8 mouse cellular contexts compared by ENCODE assay signal in genomic region chr8:79638001-79638706, GRCm38 (mm10). TPM values are rescaled to one million over a fixed set of nuclear protein-coding genes. Genes with fewer than 3 reads are reported as not detected.
DNase-seq lines count a peak whose midpoint lies in the region; ATAC-seq and TF ChIP-seq lines count a peak whose summit lies in the region.

No protein-coding gene starts in this region.

- 4% methylated on average over 11 of the region's 11 CpGs for WGBS in heart, adult 2 months
- 15% methylated on average over 11 of the region's 11 CpGs for WGBS in midbrain, embryonic 12.5 days

- ATAC-seq in midbrain, embryonic 12.5 days (ENCODE audit: low FRiP score, low read depth): no peak

- intact Hi-C loops in heart, adult 2 months (cut with DNase I): loop anchor here (2.0 to 5.0 kb wide), 2 partner anchors 51 to 73 kb away; partner anchors contain the start of genes Abce1 and Anapc10

- peak overlapping the region; percentile 95 for H3K4me3 ChIP-seq in heart, adult 2 months
- peak overlapping the region; percentile 94 for H3K4me3 ChIP-seq in midbrain, embryonic 12.5 days

- H3K36me3 ChIP-seq in heart, adult 2 months (ENCODE audit: control insufficient read depth, insufficient read depth, low read length): peaks cover 14% of the 10 kb centered on the region
- no peaks in the 10 kb centered on the region for H3K36me3 ChIP-seq in midbrain, embryonic 12.5 days

- H3K27me3 ChIP-seq in heart, adult 2 months (ENCODE audit: control insufficient read depth, insufficient read depth, low read length): no peaks in the 10 kb centered on the region
- no peaks in the 10 kb centered on the region; the same call in 1 of the 2 replicates for H3K27me3 ChIP-seq in midbrain, embryonic 12.5 days

- DNase-seq in heart, adult 2 months: no peak
- no peak for DNase-seq in heart, adult 9 months (ENCODE audit: low spot score in 2 of 2)
- peak; percentile 59 for DNase-seq in 3T3-L1 (ENCODE audit: low read depth, low spot score)
- peak; percentile 61 to 71 for DNase-seq in cerebellum, postnatal 14 days
- peak; percentile 27 for DNase-seq in induced T-regulatory cell, adult 2 months (ENCODE audit: low read depth)
- DNase-seq in adrenal gland, postnatal 14 days: no peak
- DNase-seq in layer of hippocampus, postnatal 10 days (ENCODE audit: low spot score in 2 of 2): no peak

- H3K27ac ChIP-seq in heart, adult 2 months: peak overlapping the region; percentile 95
- peak overlapping the region; percentile 95 for H3K27ac ChIP-seq in midbrain, embryonic 12.5 days (replicated peaks)

- H3K4me1 ChIP-seq in heart, adult 2 months (ENCODE audit: control insufficient read depth, insufficient read depth, low read length): peaks cover 3% of the 10 kb centered on the region; the same call in 1 of the 2 replicates
- H3K4me1 ChIP-seq in midbrain, embryonic 12.5 days: peaks cover 24% of the 10 kb centered on the region

- TF ChIP-seq EP300 in heart, adult 2 months (IDR thresholded peaks at IDR 0.05; ENCODE audit: insufficient read depth, low read depth, low read length): no peak

- peaks cover 3% of the 10 kb centered on the region; the same call in 1 of the 2 replicates for H3K79me2 ChIP-seq in heart, adult 2 months (replicated peaks; ENCODE audit: control insufficient read depth, insufficient read depth, low read length)

- TF ChIP-seq POLR2A in heart, adult 2 months (IDR thresholded peaks at IDR 0.05; ENCODE audit: insufficient read depth, low read depth, low read length): no peak

- no peak overlapping the region; the same call in 1 of the 2 replicates for H3K9ac ChIP-seq in heart, adult 2 months (ENCODE audit: low read depth, low read length)
- peak overlapping the region; percentile 68; the same call in 1 of the 2 replicates for H3K9ac ChIP-seq in midbrain, embryonic 12.5 days (replicated peaks)

- H3K4me2 ChIP-seq in midbrain, embryonic 12.5 days (replicated peaks): peak overlapping the region; percentile 63

- H3K9me3 ChIP-seq in midbrain, embryonic 12.5 days: no peaks in the 10 kb centered on the region

- no peak for TF ChIP-seq CTCF in heart, adult 2 months (IDR thresholded peaks at IDR 0.05)

RNA-seq across cellular contexts. Expression of gene Otud4, which starts 1.3 kb away (rescaled TPM):
- 10 to 100 TPM; 43.9 to 49.0 TPM for total RNA-seq in heart, adult 2 months (2021)
- polyA plus RNA-seq in heart, adult 2 months (2012; rRNA removed): 19.1 and 27.5 TPM in 2 replicates
- polyA plus RNA-seq in midbrain, embryonic 12.5 days (2016; fragmentation: Nextera tagmentation; extraction: Ambion mirVana): 18.9 and 20.9 TPM in 2 replicates
- 47.6 and 50.4 TPM in 2 replicates for total RNA-seq in adrenal gland, postnatal 14 days (2021)
- total RNA-seq in layer of hippocampus, postnatal 10 days (2021): 10 to 100 TPM; 40.5 to 45.3 TPM

Comparison
In these comparisons a context has a peak if more than half of its experiments do, and no peak if none do; other contexts are left out.
1. DNase-seq: peak in 3T3-L1 (single experiment), cerebellum, postnatal 14 days (2 of 2) and induced T-regulatory cell, adult 2 months (single experiment); none in heart, adult 2 months (0 of 2), heart, adult 9 months (0 of 2), adrenal gland, postnatal 14 days (single experiment) and layer of hippocampus, postnatal 10 days (0 of 2).